Mouse (Mus musculus) cerebellum, adult 11-12 months (tissue): Measurements from ENCODE around the gene Ninl.

Experiments
- DNase-seq: peaks from one replicate; pipeline ENCODE4 v3.0.0; 2022

Ninl gene

DNA sequence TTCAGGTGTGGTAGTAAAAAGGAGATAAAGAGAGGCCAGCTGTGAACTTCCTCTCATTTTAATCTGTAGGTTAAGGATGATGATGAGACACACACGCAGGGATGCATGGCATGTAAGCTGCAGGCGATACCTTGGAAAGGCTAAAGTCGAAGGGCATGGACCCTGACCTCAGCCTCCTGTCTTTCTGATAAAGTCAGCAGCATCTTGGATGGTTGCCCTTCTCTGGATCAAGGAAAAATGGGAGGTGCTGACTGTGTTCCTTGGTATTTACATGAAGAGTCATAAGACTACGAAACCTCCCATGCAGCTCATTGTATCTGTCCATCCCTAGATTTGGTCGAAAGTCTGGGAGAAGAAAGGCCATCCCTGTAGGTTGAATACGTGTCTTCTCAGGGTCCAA is 138.8 kb downstream of the Ninl start:
- no peak for DNase-seq

DNA sequence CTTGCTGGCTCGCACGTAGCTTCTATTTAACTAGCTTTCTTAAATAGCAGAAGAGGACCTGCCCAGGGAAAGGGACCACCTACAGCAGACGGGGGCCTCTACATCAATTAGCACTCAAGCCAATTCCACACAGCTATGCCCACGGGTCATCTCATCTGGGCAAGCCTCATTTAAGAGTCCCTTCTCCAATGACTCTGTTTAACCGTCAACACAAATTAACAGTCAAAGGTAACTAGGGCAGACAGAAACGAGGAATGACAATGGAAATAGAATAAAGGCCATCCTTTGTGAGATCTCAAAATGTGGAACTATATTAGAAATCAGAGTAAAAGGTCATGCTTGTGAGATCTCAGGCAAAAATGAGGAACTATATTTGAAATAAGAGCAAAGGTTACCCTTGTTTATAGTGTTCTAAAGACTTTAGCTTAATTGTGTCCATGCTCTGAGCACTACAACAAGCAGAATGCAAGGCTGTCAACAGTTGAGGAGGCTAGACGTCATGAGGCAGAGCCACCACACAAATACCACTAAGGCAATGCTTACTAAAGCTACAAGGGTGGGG is 143.4 kb downstream of the Ninl start:
- no peak for DNase-seq

DNA sequence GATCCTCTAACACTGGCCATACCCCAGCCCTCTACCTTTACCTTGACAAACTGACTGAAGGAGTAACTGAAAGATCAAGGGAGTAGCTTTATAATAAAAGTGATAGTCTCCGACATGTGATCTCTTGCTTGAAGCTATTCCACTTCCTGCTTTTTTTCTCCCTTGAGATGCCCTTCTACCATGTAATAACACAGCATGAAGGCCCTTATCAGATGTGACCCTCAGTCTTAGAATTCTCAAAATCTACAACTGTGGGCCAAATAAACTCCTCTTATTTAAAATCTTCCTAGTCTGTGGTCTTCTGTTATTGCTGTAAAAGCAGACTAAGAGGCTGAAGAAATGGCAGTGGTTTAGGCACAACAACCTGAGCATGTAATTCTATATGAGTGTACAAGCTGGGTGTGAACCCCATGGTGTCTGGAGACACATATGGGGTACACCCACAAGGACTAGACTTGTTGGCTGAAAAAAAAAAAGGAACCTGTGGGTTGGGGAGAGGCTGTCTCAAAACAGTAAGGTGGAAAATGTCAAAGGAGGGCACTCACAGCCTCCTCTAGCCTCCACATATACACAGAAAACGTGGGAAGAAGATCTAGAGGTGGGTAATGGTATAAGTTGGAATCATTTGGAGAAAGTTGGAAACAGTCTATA is 144.4 kb downstream of the Ninl start:
- no peak for DNase-seq

DNA sequence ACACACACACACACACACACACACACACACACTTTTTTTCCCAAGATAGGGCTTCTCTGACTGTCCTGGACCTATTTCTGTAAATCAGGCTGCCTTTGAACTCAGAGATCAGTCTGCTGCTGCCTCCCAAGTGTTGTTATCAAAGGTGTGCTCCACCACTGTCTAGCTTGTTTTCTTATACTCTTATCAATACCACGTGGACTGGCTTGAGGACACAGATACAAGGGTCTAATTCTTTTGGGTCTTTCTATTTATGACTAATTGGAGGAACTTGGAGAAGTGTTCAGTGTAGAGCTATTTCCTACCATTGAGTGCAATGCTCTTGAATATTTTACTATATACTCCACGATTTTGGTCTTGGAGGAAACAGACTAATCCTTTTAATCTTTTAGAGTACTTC is 151.8 kb downstream of the Ninl start:
- no peak for DNase-seq

DNA sequence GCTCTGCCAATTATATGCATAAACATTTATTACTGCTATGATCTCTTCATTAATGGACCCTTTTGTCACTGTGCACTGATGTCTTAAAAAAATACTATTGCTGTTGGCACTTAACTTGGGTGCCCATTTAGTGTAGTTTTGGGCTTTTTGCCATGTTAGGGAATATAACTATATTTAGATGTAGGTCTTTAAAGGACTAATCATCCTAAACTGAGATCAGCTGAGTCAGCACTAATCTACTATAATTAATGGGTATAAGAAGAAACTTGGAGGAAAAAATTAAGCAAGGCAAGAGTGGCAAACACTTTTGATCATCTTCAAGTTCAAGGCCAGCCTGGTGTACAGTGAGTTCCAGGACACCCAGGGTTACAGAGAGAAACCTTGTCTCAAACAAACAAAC is 152.9 kb downstream of the Ninl start:
- DNase-seq = no peak

DNA sequence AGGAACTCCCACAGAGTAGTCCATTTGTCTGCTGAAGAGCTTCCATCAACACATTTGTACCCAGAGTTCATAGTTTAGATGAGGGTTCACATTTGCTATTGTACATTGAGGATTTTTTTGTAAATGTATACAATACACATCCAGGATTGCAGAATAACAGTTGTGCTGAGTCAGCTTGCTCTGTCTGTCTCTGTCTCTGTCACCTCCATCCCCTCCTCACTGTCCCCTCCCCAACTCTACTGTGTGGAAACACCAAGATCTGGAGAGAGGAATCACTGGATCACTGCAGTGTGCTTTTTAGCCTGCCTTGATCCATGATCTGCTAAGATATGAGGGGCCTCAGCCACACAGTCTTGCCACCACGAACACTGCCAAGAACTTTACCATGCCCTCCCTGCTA is 153.4 kb downstream of the Ninl start:
- DNase-seq = no peak

DNA sequence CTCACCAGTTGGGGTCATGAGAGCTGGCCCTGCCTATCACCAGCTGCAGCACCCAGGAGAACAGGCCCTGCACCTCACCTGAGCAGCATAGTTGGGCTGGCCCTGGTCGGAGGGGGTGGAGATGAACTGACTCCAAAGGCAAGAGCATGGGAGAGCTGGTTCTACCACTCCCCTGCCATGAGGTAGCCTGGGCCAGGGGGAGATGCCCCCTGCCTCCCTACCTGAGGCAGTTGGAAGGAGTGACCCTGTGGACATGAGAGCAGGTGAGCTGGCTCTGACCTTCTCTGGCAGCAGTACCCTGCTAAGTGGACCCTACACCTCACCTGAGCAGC is 154.4 kb downstream of the Ninl start:
- DNase-seq = no peak
